Mouse (Mus musculus) B cell, adult 2 months (primary cell): ENCODE data around the gene Bgn.
A peak's percentile ranks its signal among the peaks of the same experiment; 100 is the strongest.

Source experiments
- DNase-seq, 2 experiments: peaks; one replicate each; pipeline ENCODE4 v3.0.0; 2022

Gene Bgn

GRCm38 (mm10) chrX:73483484-73483810 lies at the start of gene Bgn:
Gene Bgn, plus strand, starts transcription at chrX:73483602.
- DNase-seq: no peak

GRCm38 (mm10) chrX:73435252-73435651 lies 48.1 kb upstream of the Bgn start, which contains the start of gene Trex2:
Gene Trex2, minus strand, starts transcription at chrX:73435344.
- DNase-seq: no peak

GRCm38 (mm10) chrX:73441428-73441827 lies 42.0 kb upstream of the Bgn start:
- no peak for DNase-seq

GRCm38 (mm10) chrX:73451949-73452348 lies 31.5 kb upstream of the Bgn start:
- peak; percentile 69 for DNase-seq

GRCm38 (mm10) chrX:73458877-73459392 lies 24.5 kb upstream of the Bgn start, which contains the start of gene Haus7:
Gene Haus7, minus strand, starts transcription at chrX:73459044.
- DNase-seq: peak; percentile 86 to 91

GRCm38 (mm10) chrX:73460792-73461191 lies 22.6 kb upstream of the Bgn start:
- no peak for DNase-seq

GRCm38 (mm10) chrX:73465483-73466186 lies 17.8 kb upstream of the Bgn start:
- no peak for DNase-seq

GRCm38 (mm10) chrX:73467446-73468241 lies 15.8 kb upstream of the Bgn start:
- no peak for DNase-seq

- no peak for DNase-seq
Measured at GRCm38 (mm10) chrX:73468330-73468729, 15.1 kb upstream of the Bgn start.

GRCm38 (mm10) chrX:73468752-73469151 lies 14.7 kb upstream of the Bgn start:
- DNase-seq: no peak

- DNase-seq: no peak
Measured at GRCm38 (mm10) chrX:73471764-73472163, 11.6 kb upstream of the Bgn start.

- DNase-seq: no peak
Measured at GRCm38 (mm10) chrX:73474340-73475165, 8.8 kb upstream of the Bgn start.

- no peak for DNase-seq
Measured at GRCm38 (mm10) chrX:73475658-73476256, 7.6 kb upstream of the Bgn start.

GRCm38 (mm10) chrX:73476621-73477020 lies 6.8 kb upstream of the Bgn start:
- DNase-seq: no peak

- DNase-seq: no peak
Measured at GRCm38 (mm10) chrX:73477500-73477899, 5.9 kb upstream of the Bgn start.

GRCm38 (mm10) chrX:73479656-73480055 lies 3.7 kb upstream of the Bgn start:
- no peak for DNase-seq

GRCm38 (mm10) chrX:73480334-73480733 lies 3.1 kb upstream of the Bgn start:
- no peak for DNase-seq

GRCm38 (mm10) chrX:73482643-73483483 lies 539 bp upstream of the Bgn start:
- DNase-seq: no peak

- DNase-seq: no peak
Measured at GRCm38 (mm10) chrX:73484076-73484475, 674 bp downstream of the Bgn start.

GRCm38 (mm10) chrX:73484870-73485269 lies 1.5 kb downstream of the Bgn start:
- DNase-seq: no peak

- no peak for DNase-seq
Measured at GRCm38 (mm10) chrX:73486920-73487319, 3.5 kb downstream of the Bgn start.

- DNase-seq: no peak
Measured at GRCm38 (mm10) chrX:73490186-73490585, 6.8 kb downstream of the Bgn start.
